Mouse (Mus musculus): Measurements from ENCODE around the gene Med27. TPM values are rescaled to one million over a fixed set of nuclear protein-coding genes. Genes with fewer than 3 reads are reported as not detected.

Gene Med27
- total RNA-seq, 1 experiment from 2014 or later: 25.2 TPM

GRCm38 (mm10) chr2:29418498-29418897 is 71.9 kb downstream of the Med27 start:
- ATAC-seq (replicated peaks in 1 of 2; ENCODE audit: insufficient read depth in 1 of 2, low FRiP score in 2 of 2, low TSS enrichment in 1 of 2, low read depth in 1 of 2, poor library complexity in 2 of 2, severe bottlenecking in 2 of 2): peak; percentile 62 to 65; a peak in 3 of 4 replicates

DNA sequence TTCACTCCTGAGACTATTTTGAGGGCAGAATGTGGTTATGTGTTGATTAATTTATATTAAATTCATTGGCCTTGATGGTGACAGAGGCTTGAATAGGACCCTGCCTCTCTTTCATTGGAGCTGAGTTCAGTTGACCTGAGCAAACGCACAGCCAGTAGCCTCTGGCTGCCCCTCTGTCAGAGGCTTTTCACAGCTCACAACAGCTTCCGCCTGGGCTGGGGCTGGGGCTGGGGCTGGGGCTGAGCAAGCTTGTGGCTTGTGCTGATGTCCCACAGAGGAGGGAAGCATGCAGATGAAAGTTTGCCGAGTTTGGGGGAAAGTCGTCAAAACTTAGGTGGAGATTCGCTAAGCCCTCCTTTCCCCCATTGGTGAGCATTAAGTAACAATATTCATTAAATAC is 72.8 kb downstream of the Med27 start:
- ATAC-seq (replicated peaks in 1 of 2; ENCODE audit: insufficient read depth in 1 of 2, low FRiP score in 2 of 2, low TSS enrichment in 1 of 2, low read depth in 1 of 2, poor library complexity in 2 of 2, severe bottlenecking in 2 of 2): no peak

- ATAC-seq (replicated peaks in 1 of 2; ENCODE audit: insufficient read depth in 1 of 2, low FRiP score in 2 of 2, low TSS enrichment in 1 of 2, low read depth in 1 of 2, poor library complexity in 2 of 2, severe bottlenecking in 2 of 2): no peak
Measured at GRCm38 (mm10) chr2:29419946-29420345, 73.3 kb downstream of the Med27 start.

GRCm38 (mm10) chr2:29422126-29422840 is 75.7 kb downstream of the Med27 start:
- ATAC-seq (replicated peaks in 1 of 2; ENCODE audit: insufficient read depth in 1 of 2, low FRiP score in 2 of 2, low TSS enrichment in 1 of 2, low read depth in 1 of 2, poor library complexity in 2 of 2, severe bottlenecking in 2 of 2): no peak

GRCm38 (mm10) chr2:29423059-29423458 is 76.4 kb downstream of the Med27 start:
- ATAC-seq (replicated peaks in 1 of 2; ENCODE audit: insufficient read depth in 1 of 2, low FRiP score in 2 of 2, low TSS enrichment in 1 of 2, low read depth in 1 of 2, poor library complexity in 2 of 2, severe bottlenecking in 2 of 2): no peak

DNA sequence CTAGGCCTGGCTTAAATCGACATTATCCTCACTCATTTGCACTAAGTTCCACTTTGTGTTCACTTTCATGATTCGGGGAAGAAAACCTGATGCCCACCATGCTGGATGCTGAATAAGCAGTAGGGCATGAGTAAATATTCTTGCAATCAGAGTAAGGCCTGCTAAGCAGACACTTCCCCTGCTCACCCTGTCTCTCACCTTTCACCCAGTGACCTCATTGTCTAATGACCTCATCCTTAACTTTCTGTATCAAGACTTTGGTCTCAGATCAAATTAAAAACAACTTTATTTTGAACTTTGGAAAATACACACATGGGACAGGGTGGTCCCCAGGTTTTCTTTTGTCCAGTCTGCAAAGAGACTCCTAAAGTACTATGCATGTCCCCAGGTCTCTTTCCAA is 78.8 kb downstream of the Med27 start:
- no peak for ATAC-seq (replicated peaks in 1 of 2; ENCODE audit: insufficient read depth in 1 of 2, low FRiP score in 2 of 2, low TSS enrichment in 1 of 2, low read depth in 1 of 2, poor library complexity in 2 of 2, severe bottlenecking in 2 of 2)

DNA sequence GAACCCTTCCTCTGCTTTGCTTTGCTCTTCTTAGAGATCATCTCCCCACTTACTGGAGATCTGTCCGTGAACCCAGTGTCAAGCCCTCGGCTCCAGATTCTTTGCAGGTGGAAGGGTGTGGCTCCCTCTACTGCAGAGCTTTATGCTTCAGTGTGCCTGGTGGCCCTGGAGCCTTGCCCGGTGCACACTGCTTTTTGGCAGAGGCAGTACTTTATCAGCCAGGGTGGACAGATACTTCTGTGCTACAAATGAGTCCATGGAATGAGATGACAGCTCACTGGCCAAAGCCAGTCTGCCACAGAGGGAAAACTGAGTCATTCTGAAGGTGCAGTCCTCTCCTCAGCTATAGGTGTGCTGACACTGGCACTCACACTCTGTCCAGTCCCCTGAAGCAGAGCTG is 80.1 kb downstream of the Med27 start:
- no peak for ATAC-seq (replicated peaks in 1 of 2; ENCODE audit: insufficient read depth in 1 of 2, low FRiP score in 2 of 2, low TSS enrichment in 1 of 2, low read depth in 1 of 2, poor library complexity in 2 of 2, severe bottlenecking in 2 of 2)

DNA sequence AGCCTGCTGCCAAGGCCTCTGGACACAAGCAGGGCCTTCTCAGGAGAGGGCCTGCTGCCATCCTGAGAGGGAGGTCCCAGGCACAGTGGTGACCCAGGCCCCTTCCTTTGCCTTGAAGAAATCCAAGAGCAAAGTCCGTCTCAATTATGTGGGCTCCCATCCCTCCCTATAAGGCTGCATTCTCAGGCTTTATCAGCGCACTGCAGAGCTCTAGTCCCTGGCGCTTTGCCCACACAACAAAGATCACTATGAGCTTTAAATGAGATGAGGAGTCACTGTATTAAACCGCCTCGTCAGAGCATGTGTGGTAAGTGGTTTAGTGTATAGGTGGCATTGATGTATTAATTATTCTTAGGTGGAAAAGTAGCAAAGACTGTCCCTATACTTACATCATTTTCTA is 85.9 kb downstream of the Med27 start:
- no peak for ATAC-seq (replicated peaks in 1 of 2; ENCODE audit: insufficient read depth in 1 of 2, low FRiP score in 2 of 2, low TSS enrichment in 1 of 2, low read depth in 1 of 2, poor library complexity in 2 of 2, severe bottlenecking in 2 of 2)

GRCm38 (mm10) chr2:29436376-29436775 is 89.8 kb downstream of the Med27 start:
- ATAC-seq (replicated peaks in 1 of 2; ENCODE audit: insufficient read depth in 1 of 2, low FRiP score in 2 of 2, low TSS enrichment in 1 of 2, low read depth in 1 of 2, poor library complexity in 2 of 2, severe bottlenecking in 2 of 2): no peak

- no peak for ATAC-seq (replicated peaks in 1 of 2; ENCODE audit: insufficient read depth in 1 of 2, low FRiP score in 2 of 2, low TSS enrichment in 1 of 2, low read depth in 1 of 2, poor library complexity in 2 of 2, severe bottlenecking in 2 of 2)
Measured at GRCm38 (mm10) chr2:29437111-29437510, 90.5 kb downstream of the Med27 start.

DNA sequence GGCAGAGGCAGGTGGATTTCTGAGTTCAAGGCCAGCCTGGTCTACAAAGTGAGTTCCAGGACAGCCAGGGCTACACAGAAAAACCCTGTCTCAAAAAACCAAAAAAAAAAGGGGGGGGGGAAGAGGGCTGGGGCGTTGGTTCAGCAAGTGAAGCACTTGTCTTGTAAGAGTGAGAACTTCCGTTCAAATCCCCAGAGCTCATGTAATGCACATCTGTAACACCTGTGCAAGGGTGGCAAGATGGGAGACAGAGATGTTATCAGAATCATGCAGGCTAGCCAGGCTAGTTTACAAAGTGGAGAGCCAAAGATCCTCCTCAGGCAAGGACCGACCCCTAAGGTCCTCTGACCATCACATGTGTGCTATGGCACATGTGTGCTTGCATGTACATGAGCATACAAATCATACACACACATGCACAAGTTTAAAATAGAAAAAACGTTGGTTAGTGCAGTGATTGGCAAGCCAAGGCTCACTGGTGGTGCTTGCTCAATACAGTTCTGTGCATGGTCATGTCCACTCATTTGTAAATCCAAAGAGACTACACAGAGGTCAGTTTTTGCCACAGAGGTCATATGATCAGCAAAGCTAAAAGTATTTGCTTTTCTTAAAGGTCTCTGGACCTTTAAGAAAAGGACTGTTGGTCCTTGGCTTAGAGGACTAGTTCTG is 91.4 kb downstream of the Med27 start:
- ATAC-seq (replicated peaks in 1 of 2; ENCODE audit: insufficient read depth in 1 of 2, low FRiP score in 2 of 2, low TSS enrichment in 1 of 2, low read depth in 1 of 2, poor library complexity in 2 of 2, severe bottlenecking in 2 of 2): no peak

DNA sequence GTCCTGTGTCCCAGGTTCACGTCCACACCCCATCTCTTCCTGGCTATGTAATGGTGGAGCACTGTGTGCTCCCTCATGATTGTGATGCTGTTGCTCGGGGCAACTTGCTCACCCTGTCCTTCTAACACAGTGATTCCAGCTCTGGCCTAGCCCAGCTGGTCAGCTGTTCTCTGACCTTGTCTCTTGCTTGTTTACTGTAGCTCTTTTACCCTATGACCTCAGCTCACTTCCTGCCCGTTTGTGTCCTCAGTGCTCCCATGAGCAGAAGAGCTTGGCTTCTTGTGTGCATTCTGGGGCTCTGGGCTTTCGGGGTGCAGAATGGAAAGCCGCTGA is 91.9 kb downstream of the Med27 start:
- ATAC-seq (replicated peaks in 1 of 2; ENCODE audit: insufficient read depth in 1 of 2, low FRiP score in 2 of 2, low TSS enrichment in 1 of 2, low read depth in 1 of 2, poor library complexity in 2 of 2, severe bottlenecking in 2 of 2): no peak

- no peak for ATAC-seq (replicated peaks in 1 of 2; ENCODE audit: insufficient read depth in 1 of 2, low FRiP score in 2 of 2, low TSS enrichment in 1 of 2, low read depth in 1 of 2, poor library complexity in 2 of 2, severe bottlenecking in 2 of 2)
Measured at GRCm38 (mm10) chr2:29438986-29439385, 92.4 kb downstream of the Med27 start.

DNA sequence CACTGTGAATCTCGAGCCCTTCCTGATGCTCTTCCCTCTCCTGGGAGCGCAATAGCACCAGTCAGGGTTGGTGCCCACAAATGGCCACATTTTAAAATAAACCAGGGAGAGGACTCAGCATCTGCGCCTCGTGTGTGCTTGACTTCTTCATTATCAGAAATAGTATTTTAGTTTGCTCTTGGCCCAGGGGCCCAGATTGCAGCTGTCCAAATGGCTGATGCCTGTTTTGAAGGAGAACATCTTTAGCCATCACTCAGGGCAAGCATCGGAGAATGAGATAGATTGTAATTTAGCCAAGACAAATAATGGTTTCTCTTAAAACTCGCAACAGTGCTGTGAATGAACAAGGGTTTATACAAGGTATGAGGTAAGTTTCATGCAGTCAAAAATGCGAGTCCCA is 92.8 kb downstream of the Med27 start:
- no peak for ATAC-seq (replicated peaks in 1 of 2; ENCODE audit: insufficient read depth in 1 of 2, low FRiP score in 2 of 2, low TSS enrichment in 1 of 2, low read depth in 1 of 2, poor library complexity in 2 of 2, severe bottlenecking in 2 of 2)

- no peak for ATAC-seq (replicated peaks in 1 of 2; ENCODE audit: insufficient read depth in 1 of 2, low FRiP score in 2 of 2, low TSS enrichment in 1 of 2, low read depth in 1 of 2, poor library complexity in 2 of 2, severe bottlenecking in 2 of 2)
Measured at GRCm38 (mm10) chr2:29439857-29440502, 93.4 kb downstream of the Med27 start.

- ATAC-seq (replicated peaks in 1 of 2; ENCODE audit: insufficient read depth in 1 of 2, low FRiP score in 2 of 2, low TSS enrichment in 1 of 2, low read depth in 1 of 2, poor library complexity in 2 of 2, severe bottlenecking in 2 of 2): no peak
Measured at GRCm38 (mm10) chr2:29442275-29442674, 95.7 kb downstream of the Med27 start.

- ATAC-seq (replicated peaks in 1 of 2; ENCODE audit: insufficient read depth in 1 of 2, low FRiP score in 2 of 2, low TSS enrichment in 1 of 2, low read depth in 1 of 2, poor library complexity in 2 of 2, severe bottlenecking in 2 of 2): no peak
Measured at GRCm38 (mm10) chr2:29443626-29444217, 97.1 kb downstream of the Med27 start.

DNA sequence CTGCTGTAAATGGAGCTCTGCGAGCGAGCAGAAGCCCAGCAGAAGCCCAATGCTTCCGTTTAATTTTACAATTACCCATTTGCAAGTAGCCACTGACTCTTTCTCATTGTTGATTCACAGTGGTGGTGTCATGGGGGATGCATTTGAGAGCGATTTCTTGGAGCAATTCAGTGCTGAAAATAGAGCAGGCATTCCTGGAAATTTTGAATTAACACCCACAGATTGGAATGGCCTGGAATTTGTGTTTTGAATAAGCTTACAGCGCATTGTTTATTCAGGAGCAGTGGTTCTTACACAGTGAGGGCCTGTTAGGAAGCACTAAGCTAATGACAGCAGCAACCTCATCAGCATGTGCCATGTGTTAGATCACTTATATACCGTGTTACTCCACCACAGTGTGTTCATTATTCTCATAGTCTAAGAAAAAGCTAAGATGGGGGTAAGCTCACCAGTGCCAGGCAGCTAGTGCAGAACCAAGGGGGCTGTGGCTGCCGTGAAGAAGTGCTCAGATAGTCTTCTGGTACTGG is 101.9 kb downstream of the Med27 start:
- no peak for ATAC-seq (replicated peaks in 1 of 2; ENCODE audit: insufficient read depth in 1 of 2, low FRiP score in 2 of 2, low TSS enrichment in 1 of 2, low read depth in 1 of 2, poor library complexity in 2 of 2, severe bottlenecking in 2 of 2)

All from hematopoietic stem cell, adult 5-6 weeks (primary cell).